Mouse (Mus musculus) forebrain, embryonic 11.5 days (tissue): ENCODE results near the gene Rbm11. TPM values are rescaled to one million over a fixed set of nuclear protein-coding genes. Genes with fewer than 3 reads are reported as not detected.
A peak's percentile ranks its signal among the peaks of the same experiment; 100 is the strongest.

ENCODE experiments used
- ATAC-seq: fragments of 200-750 bp; cut with Nextera tagmentation; replicated peaks from 2 replicates; pipeline ENCODE4 v1.8.0; 2017; ENCODE audit warnings: moderate TSS enrichment; ENCODE audit not compliant: low FRiP score
- DNase-seq: peaks from one replicate; pipeline ENCODE4 v3.0.0-alpha.2; 2017; ENCODE audit warnings: low spot score
- H3K27ac ChIP-seq: fragments of 300-500 bp; sonication (generic); 2 replicates; pipeline ENCODE4 v1.5.1; 2014; ENCODE audit warnings: low read depth, low read length
- H3K27me3 ChIP-seq: fragments of 300-500 bp; sonication (generic); 2 replicates; pipeline ENCODE4 v1.6.1; 2014; ENCODE audit warnings: mild to moderate bottlenecking, low read length, mixed read lengths; ENCODE audit not compliant: control insufficient read depth, insufficient read depth
- H3K36me3 ChIP-seq: fragments of 300-500 bp; sonication (generic); 2 replicates; pipeline ENCODE4 v1.6.1; 2014; ENCODE audit warnings: mild to moderate bottlenecking, low read length, moderate library complexity, mixed read lengths; ENCODE audit not compliant: control insufficient read depth, insufficient read depth
- H3K4me1 ChIP-seq: fragments of 300-500 bp; sonication (generic); replicated peaks from 2 replicates; pipeline ENCODE4 v1.6.1; 2014; ENCODE audit warnings: low read length, mixed read lengths; ENCODE audit not compliant: control insufficient read depth, insufficient read depth
- H3K4me2 ChIP-seq: fragments of 300-500 bp; sonication (generic); 2 replicates; pipeline ENCODE4 v1.6.1; 2014; ENCODE audit warnings: low read depth, mild to moderate bottlenecking, low read length, moderate library complexity, mixed read lengths; ENCODE audit not compliant: severe bottlenecking
- H3K4me3 ChIP-seq: fragments of 300-500 bp; sonication (generic); 2 replicates; pipeline ENCODE4 v1.5.1; 2014; ENCODE audit warnings: low read depth, low read length
- H3K9ac ChIP-seq: fragments of 300-500 bp; sonication (generic); 2 replicates; pipeline ENCODE4 v1.6.1; 2014; ENCODE audit warnings: low read length
- H3K9me3 ChIP-seq: fragments of 300-500 bp; sonication (generic); 2 replicates; pipeline ENCODE4 v1.6.1; 2016; ENCODE audit warnings: low read length, mixed read lengths; ENCODE audit not compliant: control insufficient read depth
- WGBS: fragments of 180-500 bp; shearing (Covaris S2); extraction: QIAGEN DNeasy Blood & Tissue Kit; methylation state at CpG from one replicate; pipeline ENCODE4 v1.1.7; 2014; 5-methylcytosine and 5-hydroxymethylcytosine counted together
- polyA plus RNA-seq: library from polyadenylated mRNA; unstranded; fragments of >200 nt; fragmentation: Nextera tagmentation; extraction: Ambion mirVana; gene quantifications from 2 replicates; pipeline ENCODE4 v1.2.1, GENCODE M21; 2014

Gene Rbm11
- polyA plus RNA-seq: 0.52 and 0.71 TPM in 2 replicates

DNA sequence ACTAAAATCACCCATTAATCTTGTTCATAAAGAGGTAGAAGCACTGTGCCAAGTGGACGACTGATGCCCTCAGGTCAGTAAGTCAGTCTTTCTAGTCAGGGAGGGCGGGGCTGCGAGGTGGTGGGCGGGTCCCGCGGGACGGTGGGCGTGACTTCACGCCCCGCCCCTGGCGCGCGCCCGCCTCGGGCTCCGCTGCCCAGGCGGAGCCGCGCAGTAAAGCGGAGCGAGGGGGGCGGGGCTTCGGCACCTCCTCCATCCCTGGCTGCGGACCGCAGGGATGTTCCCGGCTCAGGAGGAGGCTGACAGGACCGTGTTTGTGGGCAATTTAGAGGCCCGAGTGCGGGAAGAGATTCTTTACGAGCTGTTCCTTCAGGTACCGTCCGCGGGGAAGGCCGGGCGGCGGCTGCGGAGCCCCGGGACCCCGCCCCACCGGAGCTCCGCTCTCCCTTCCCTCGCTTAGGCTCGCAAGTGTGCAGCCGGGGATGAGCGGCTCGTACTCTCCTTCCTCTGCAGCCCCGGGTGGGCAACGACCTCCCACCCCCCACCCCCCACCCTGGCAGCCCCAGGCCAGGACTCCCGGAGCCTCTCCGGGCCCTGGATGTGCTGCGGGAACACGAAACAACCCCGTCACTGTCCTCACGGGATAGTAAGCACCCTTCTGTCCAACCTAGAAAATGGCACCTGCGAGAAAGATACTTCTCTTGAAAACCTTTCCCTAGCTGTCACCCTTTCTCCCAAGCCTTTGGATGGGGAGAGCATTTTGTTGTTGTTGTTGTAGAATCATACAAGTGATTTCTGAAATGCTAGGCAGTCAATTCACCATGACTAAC, at the start of gene Rbm11:
Gene Rbm11, plus strand, starts transcription at position 174 of the 830 bp plus-strand sequence.
- under 1% methylated on average over 55 of the region's 55 CpGs for WGBS
- Histone ChIP-seq H3K4me2 (peak within 1 kb of the TSS; percentile 77), H3K4me3 (peak within 1 kb of the TSS; percentile 68), H3K36me3 (no peaks in the 10 kb centered on the region), H3K4me1 (peaks cover 2% of the 10 kb centered on the region; the same call in 1 of the 2 replicates), H3K27me3 (no peaks in the 10 kb centered on the region; the same call in 1 of the 2 replicates), H3K9ac (peak within 1 kb of the TSS; percentile 70), H3K27ac (no peak within 1 kb of the TSS), H3K9me3 (no peaks in the 10 kb centered on the region)
- ATAC-seq (peak; percentile 97), DNase-seq (peak; percentile 86)

GRCm38 (mm10) chr16:75545310-75545709, 47.3 kb upstream of the Rbm11 start:
- H3K36me3 ChIP-seq: no peaks in the 10 kb centered on the region
- no peaks in the 10 kb centered on the region for H3K27me3 ChIP-seq
- H3K4me1 ChIP-seq: no peaks in the 10 kb centered on the region
- H3K27ac ChIP-seq: no peak overlapping the region
- H3K4me2 ChIP-seq: no peak overlapping the region
- WGBS: 71% methylated on average over 1 of the region's 1 CpGs
- DNase-seq (no peak), ATAC-seq (no peak)
- H3K9me3 ChIP-seq: no peaks in the 10 kb centered on the region
- H3K4me3 ChIP-seq: no peak overlapping the region
- no peak overlapping the region for H3K9ac ChIP-seq

DNA sequence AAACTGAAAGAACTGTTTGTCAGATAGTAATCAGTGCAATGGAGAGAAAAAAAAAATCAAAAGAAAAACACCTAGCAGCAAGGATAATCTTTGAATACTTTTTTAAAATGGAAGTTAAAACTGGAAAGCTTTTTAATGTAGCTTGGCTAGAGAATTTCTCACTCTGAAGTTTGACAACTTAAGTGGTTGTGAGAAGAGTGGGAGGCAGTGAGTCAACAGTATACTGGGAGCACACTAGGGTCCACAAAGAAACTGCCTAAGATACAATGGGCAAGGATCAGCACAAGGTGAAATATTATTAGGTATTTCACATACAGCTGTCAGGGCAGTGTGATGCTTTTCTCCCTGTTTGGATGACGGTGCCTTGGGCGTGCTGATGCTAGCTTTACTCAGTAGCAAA, 29.7 kb upstream of the Rbm11 start:
- Histone ChIP-seq H3K36me3 (no peaks in the 10 kb centered on the region), H3K4me3 (no peak overlapping the region), H3K4me2 (no peak overlapping the region), H3K27ac (no peak overlapping the region), H3K9me3 (no peaks in the 10 kb centered on the region), H3K4me1 (no peaks in the 10 kb centered on the region), H3K27me3 (no peaks in the 10 kb centered on the region), H3K9ac (no peak overlapping the region)
- no peak for ATAC-seq
- WGBS: 96% methylated on average over 2 of the region's 2 CpGs
- no peak for DNase-seq

- Histone ChIP-seq H3K4me3 (no peak overlapping the region), H3K4me1 (no peaks in the 10 kb centered on the region), H3K4me2 (no peak overlapping the region), H3K9me3 (no peaks in the 10 kb centered on the region), H3K9ac (no peak overlapping the region), H3K27me3 (no peaks in the 10 kb centered on the region), H3K27ac (no peak overlapping the region), H3K36me3 (no peaks in the 10 kb centered on the region)
- WGBS: 83% methylated on average over 5 of the region's 5 CpGs
- DNase-seq (no peak), ATAC-seq (no peak)
Measured at GRCm38 (mm10) chr16:75582279-75582678, 10.4 kb upstream of the Rbm11 start.

- ATAC-seq (no peak), DNase-seq (no peak)
- no peaks in the 10 kb centered on the region for H3K9me3 ChIP-seq
- no peak within 1 kb of the TSS for H3K4me2 ChIP-seq
- H3K4me1 ChIP-seq: no peaks in the 10 kb centered on the region
- no peaks in the 10 kb centered on the region for H3K27me3 ChIP-seq
- no peak within 1 kb of the TSS for H3K27ac ChIP-seq
- no peak within 1 kb of the TSS for H3K4me3 ChIP-seq
- H3K9ac ChIP-seq: no peak within 1 kb of the TSS
- WGBS: 74% methylated on average over 7 of the region's 7 CpGs
- H3K36me3 ChIP-seq: no peaks in the 10 kb centered on the region
Measured at GRCm38 (mm10) chr16:75585961-75586360, 6.7 kb upstream of the Rbm11 start, which contains the start of gene Lipi. TSS of gene Lipi (minus strand) at chr16:75586061.

DNA sequence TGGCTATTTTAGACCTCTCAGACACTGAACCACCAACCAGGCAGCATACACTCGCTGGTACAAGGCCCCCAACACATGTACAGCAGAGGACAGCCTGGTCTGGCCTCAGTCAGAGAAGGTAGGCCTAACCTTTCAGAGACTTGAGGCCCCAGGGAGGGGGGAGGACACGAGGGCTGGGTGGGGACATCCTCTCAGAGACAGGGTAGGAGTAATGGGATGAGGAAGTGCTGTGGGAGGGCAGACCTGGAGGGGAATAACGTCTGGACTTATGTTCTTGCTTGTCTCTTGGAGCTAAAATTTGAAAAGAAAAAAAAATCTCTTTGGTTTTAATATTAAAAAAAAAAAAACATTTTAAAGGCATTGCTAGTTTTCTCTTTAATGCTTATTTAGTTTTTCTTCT, 6.2 kb upstream of the Rbm11 start:
- no peaks in the 10 kb centered on the region for H3K27me3 ChIP-seq
- 41% methylated on average over 3 of the region's 3 CpGs for WGBS
- no peaks in the 10 kb centered on the region for H3K36me3 ChIP-seq
- no peak overlapping the region for H3K27ac ChIP-seq
- H3K9me3 ChIP-seq: no peaks in the 10 kb centered on the region
- ATAC-seq (no peak), DNase-seq (no peak)
- H3K4me1 ChIP-seq: no peaks in the 10 kb centered on the region
- no peak overlapping the region for H3K4me2 ChIP-seq
- H3K4me3 ChIP-seq: no peak overlapping the region
- H3K9ac ChIP-seq: no peak overlapping the region

- H3K9me3 ChIP-seq: no peaks in the 10 kb centered on the region
- no peaks in the 10 kb centered on the region for H3K36me3 ChIP-seq
- no peak for DNase-seq
- ATAC-seq: peak; percentile 6; the same call in 1 of the 2 replicates
- H3K4me1 ChIP-seq: peaks cover 2% of the 10 kb centered on the region; the same call in 1 of the 2 replicates
- no peaks in the 10 kb centered on the region; the same call in 1 of the 2 replicates for H3K27me3 ChIP-seq
- peak overlapping the region; percentile 70; the same call in 1 of the 2 replicates for H3K9ac ChIP-seq
- H3K27ac ChIP-seq: no peak overlapping the region
- WGBS: 8% methylated on average over 15 of the region's 15 CpGs
- peak overlapping the region; percentile 68 for H3K4me3 ChIP-seq
- H3K4me2 ChIP-seq: peak overlapping the region; percentile 77
Measured at GRCm38 (mm10) chr16:75593501-75594183, 998 bp downstream of the Rbm11 start.

- Histone ChIP-seq H3K27me3 (no peaks in the 10 kb centered on the region), H3K27ac (no peak overlapping the region), H3K9me3 (no peaks in the 10 kb centered on the region), H3K4me3 (no peak overlapping the region), H3K4me1 (no peaks in the 10 kb centered on the region), H3K36me3 (no peaks in the 10 kb centered on the region), H3K4me2 (no peak overlapping the region), H3K9ac (no peak overlapping the region)
- 31% methylated on average over 1 of the region's 1 CpGs for whole genome bisulfite sequencing
- no peak for DNase-seq
- no peak for ATAC-seq
Measured at GRCm38 (mm10) chr16:75606415-75606814, 13.8 kb downstream of the Rbm11 start.
